Mouse (Mus musculus): ENCODE data around the gene Pafah1b2.

- TF ChIP-seq EP300 (IDR thresholded peaks at IDR 0.05), result no peak
- TF ChIP-seq CTCF (IDR thresholded peaks at IDR 0.05), result no peak
Observed at GRCm38 (mm10) chr9:46053014-46053666, 40.6 kb upstream of the Pafah1b2 start.

Data from lung, postnatal 0 days (tissue).